Mouse (Mus musculus) cerebellum, adult (tissue): Measurements from ENCODE around the gene Aatk.
A peak's percentile ranks its signal among the peaks of the same experiment; 100 is the strongest.

Source experiments
- ATAC-seq: cut with Nextera tagmentation; 2 replicates; pipeline ENCODE4 v1.9.2; 2017; ENCODE audit warnings: mild to moderate bottlenecking, moderate library complexity, mixed read lengths; ENCODE audit not compliant: insufficient number of reproducible peaks, low FRiP score, low TSS enrichment

The Aatk gene

DNA sequence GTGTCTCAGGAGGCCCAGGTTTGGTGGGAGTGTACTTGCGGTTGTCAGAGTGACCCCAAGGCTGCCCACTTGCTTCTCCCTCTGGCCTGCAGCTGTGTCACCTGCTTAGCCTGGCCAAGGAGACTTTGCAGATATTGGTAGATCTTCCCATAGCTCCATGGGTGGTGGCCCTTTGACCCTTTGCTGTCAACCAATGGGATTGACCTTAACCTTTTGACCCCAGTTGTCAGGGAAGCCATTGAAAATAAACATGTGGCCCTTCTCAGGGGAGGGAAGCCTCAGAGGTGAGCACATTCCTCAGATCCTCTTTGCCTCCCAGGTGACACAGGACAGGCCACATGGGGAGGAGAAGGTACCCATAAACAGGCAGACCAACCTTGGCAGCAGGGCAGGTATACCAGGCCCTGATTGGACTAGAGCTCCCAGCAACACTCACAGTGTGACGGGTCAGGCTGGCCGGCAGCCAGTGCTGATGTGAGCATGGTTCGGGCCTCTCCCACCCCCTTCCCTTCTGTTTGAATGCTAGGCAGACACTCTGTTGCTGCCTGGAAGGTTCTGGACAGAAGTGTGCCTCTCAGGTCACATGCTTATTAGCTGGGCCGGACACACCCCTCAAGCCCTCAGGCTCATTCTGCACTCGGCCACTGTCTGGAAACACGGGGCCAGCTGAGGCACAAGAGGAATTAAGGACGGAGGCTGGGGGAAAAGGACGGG is 17.4 kb downstream of the Aatk start:
- ATAC-seq = 0 out of 2 replicates have a peak, but pooled peaks have one; percentile 15

DNA sequence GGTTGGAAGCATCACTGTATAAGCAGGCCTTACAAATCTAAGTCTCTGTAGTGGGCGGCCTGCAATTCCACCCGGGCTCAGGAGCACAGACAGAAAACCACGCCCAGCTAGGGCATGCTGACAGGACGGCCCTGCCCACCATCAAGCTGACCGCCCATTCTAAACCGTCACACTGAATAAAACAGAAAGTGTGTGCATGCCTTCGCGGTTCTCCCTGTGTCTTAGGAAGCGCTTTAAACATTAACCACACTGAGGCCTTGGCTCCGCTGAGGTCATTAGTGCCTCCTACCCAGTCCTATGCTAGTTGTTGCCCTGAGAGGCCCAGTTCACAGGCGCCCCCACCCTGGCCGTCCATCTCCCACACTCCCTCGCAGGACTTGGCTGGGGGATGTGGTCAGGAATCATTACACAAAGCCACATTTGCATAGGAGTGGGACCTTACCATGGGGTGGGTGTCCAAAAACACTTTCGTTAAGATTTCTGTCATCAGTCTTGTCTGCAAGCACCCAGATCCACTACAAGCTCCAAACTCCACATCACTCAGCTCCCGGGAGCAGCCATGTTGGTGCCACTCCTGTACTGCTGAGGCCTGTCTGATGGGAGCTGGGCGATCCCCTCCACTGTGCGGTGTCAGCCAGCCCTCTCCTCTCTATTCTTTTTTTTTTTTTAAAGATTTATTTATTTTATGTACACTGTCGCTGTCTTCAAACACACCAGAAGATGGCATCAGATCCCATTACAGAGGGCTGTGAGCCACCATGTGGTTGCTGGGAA is 18.5 kb downstream of the Aatk start:
- ATAC-seq = no peak

DNA sequence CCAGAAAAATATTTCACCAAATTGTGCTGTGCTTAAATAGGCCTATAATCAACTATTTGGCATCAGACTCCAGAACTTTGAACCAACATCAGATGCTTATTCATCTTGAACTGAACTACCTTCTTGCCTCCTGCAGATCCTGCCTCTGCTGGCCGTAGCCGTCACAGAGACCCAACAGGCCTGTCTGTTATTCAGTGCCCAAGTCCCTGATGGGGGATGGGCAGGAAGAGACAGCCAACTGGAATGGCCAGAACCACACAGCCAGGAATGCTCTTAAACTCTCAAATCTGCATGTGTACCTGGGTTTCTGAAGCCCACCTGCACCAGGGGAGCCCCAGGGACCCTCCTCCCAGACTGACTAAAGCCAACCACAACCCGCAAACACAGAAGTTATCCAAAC is 20.0 kb downstream of the Aatk start:
- no peak for ATAC-seq

DNA sequence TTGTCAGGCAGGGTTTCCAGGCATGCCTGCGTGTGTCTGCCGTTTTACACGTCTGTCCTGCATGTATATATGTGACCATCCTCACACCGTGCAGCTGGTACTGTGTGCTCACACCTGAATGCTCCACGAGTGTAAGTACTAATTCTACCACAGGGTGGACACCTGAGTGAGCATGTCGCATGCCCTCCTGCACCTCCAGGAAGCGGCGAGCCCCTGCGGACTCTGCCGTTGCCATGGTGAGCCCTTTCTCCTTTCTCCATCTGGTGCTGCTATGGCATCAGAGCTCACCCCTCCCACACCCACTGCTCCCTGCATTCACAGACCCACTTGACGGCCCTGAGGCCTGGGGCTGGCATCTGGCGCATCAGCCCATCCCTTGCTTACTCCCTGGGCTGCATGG is 24.1 kb downstream of the Aatk start:
- ATAC-seq = peak; percentile 63; the same call in 1 of the 2 replicates

DNA sequence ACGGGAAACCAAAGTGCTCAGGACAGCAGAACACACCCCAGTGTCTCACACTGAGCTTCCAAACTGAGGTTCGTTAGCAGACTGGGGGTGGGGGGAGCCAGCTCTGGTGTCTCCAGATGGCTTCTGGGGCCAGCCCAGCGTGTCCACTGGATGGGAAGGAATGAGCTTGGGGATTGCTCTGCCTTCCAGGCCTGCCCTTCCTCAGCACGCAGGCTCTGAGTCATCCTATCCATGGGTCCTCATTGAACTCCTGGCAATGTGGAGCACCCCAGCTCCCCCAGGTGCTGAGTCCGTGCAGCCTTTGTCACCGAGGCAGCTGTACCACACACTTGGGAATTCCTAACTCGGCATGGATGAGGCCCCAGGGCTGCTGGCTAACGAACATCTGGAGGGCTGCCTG is 24.8 kb downstream of the Aatk start:
- peak; percentile 38; the same call in 1 of the 2 replicates for ATAC-seq

DNA sequence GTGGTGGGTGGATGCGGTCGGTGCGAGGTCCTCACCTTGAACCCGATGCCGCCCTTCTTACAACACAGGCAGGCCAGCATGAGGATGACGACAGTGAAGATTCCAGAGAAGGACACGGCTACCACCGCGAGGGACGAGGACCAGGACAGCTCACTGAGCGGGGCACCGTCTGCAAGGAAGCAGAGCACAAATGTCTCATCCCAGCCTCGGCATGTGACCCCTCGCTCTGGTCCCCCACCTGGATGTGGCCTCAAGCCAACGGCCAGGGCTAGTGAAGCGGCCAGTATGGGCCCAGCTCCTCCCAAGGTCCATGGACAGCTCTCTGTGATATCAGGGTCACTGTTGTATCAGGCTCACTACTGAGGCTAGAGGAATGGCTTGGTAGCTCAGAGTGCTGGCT is 25.6 kb downstream of the Aatk start:
- no peak for ATAC-seq

DNA sequence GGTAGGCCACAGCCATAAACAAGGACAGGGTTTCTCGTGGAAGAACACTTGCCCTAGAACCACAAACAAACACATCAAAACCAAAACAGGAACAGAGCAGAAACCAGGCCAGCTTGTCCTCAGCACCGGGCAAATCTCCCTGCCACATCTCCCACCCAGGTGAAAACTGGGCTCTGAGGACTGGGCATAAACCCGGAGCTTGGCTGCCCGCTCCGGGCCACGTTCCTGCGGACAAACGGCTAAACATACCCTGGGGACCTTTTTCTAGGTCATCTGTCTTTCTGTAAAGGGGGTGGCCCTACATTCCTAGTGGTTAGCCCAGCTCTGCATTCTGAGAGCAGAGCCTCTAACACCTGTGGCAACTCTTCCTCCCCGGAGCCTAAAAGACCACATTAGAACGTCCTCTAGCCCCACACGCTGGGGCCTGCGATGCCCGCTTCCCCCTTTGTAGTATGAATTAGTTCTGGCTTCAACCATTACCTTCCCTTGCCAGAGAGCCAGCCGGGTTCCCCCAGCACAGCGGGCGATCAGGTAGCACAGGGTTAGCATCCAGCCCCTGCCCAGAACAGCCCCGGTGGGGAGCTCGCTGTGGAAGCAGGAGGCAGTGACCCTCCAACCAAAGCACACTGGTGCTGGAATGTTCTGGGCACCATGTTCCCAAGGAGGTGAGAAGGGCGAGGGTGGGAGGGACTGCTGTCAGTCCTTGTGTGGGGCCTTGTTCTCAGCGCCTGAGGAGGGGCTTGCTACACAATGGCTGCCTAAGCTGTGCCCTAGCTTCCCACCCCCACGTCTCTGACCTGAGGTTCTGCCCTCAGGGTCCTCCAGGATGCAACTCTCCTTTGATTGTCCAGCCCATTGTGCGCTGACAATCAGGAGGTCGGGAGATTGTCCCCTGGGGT is 27.2 kb downstream of the Aatk start:
- ATAC-seq = no peak

DNA sequence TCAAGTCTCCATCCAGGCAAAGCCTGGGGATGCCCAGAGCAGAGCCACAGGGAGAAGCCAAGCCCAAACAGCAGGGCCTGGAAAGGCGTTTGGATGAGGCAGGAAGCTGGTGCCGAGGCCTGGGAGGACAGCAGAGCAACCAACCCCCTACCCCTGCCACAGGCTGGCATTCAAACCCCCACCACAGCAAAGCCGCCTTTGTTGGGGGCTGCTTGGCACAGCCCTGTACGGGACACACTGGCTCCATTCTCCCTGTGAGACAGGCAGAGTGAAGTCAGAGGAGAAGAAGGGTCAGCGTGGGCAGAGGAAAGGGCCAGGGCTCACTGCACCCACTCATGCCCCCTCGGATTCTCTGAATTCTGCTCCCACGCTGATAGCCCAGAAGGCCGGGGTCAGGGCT is 30.0 kb downstream of the Aatk start:
- ATAC-seq = no peak

DNA sequence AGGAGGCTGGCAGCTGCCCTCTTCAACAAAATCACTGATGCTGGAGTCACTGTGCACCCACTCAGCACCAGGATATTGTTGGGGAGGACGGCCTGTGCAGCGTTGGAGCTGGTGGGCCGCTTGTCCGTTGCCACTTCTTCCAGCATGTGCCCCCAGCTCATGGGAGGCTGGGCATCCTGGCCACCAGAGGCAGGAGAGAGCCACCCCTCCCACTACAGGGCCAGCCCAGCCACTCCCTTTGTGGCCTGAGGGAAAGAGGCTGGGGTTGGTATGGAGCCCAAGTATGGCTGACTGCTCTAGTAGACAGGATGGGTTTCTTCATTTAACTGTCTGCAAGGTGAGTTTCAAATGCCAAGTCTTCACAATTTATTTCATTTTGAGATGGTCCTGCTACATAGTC is 32.2 kb downstream of the Aatk start:
- ATAC-seq = no peak

DNA sequence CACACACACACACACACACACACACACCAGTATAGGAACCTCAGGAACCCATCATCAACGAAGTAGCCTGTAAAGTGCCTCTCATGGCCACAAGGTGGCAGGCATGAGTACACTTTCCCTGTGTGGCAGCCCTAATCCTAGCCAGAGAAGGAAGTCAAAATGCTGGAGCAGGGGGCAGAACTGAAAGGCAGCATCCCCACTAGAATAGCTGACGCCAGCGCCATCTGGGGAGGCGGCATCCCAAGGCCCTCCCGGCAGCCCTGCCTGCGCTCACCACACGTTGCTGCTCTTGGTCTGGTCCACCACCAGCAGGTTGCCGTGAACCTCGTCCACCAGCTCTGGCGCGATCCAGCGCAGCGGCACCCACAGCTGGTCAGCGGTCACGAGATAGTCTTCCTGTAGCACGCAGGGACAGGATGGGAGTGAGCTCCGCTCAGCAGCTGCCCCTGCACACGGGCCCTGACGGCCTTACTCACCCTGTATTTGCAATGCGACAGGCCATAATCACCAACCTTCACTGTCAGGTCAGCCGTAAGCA is 33.7 kb downstream of the Aatk start:
- peak; percentile 65 for ATAC-seq

DNA sequence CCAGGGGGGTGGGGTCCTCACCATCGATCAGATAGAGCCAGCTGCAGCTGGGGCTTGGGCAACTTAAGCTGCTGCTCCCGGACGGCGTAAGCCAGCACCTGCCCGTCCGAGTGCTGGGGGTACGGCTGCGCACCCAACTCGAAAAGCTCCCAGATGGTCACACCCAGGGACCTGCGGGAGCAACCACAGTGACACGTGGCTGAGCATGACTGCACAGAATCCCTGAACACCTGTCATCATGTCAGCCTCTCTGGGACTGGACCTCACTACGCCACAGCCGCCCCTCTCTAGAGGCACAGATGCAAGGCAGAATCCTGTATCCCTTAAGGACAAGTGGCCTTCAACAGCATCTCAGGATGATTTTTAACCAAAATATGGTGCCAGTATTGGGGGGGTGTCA is 34.3 kb downstream of the Aatk start:
- no peak for ATAC-seq

DNA sequence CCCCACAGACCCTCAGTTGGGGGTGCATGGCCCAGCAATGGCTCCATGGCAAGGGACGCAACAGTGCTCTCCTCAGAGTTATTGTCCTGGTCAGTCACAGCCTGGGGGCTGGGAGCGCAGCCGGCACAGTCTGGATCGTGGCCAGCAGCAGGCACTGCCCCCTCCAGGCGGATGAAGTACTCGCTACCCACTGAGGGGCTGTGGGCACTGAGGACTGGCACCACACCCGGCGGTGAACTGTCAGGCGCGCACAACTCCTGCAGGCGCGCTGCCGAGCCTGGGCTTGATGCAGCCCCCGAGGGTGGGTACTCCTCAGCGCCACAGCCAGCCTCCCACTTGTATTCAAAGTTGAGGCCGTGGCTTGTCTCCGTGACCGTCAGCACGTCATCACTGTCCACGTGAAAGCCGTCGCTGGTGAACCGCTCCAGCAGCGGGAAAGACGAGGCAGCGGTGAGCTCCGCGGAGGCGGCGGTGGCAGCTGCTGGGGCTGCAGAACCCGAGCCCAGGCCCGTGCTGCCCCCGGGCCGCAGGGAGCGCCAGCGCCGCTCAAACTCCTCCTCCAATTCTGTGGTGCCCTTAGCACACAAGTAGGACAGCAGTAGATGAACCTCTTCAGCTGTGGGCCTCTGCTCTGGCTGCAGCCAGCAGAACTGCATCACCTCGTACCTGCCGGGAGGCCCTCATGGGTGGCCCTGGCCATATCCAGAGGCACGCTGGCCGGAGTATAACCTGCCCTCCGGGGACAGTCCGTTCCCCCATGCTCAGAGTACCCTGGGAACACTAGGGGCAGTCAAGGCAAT is 35.0 kb downstream of the Aatk start:
- ATAC-seq = no peak

DNA sequence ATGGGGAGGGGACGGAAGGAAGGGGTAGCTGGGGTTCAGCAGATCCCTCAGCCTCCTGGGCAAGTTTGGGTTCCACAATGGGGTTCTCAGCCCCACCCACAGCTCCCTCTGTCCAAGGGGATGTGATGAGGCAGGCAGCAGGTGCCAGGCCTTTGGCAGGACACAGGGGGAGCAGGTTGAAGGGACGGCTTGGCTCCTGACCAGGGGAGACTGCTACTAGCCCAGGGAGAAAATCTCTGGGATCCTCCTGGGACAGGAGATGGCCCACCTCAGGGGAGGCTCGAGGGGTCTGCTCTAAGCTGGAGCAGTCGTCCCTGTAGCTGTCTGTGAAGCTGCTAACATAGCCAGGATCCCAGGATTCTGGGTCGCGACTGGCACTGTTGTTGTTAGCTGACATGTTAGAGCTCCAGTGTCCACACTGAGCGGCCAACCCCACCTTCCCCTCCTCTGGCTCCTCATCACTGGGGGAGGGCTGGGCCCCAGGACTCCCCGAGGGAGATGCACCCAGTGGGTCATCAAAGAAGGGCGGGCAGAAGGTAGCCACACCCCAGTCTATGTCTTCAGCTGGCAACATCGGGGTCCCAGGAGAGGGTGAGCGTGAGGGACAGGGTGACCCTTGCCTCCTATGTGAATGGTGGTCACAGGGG is 35.7 kb downstream of the Aatk start:
- no peak for ATAC-seq

DNA sequence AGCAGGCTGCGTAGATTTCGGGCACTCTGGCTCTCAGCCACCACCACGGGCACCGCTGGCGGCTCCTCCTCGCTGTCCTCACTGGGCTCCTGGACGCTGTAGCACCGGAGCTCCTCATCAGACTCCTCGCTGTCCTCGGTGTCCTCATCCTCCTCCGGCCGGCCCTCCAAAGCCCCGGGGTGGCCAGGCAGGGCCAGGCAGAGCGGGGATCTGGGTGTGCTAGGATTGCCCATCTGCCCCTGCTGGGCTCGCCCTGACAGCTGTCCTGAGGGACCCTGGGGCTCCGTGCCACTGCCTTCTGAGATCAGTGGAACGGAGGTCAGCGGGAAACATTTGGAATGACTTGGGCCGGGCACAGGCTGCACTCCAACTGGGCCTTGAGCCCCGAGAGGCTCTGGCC is 37.0 kb downstream of the Aatk start:
- no peak for ATAC-seq

DNA sequence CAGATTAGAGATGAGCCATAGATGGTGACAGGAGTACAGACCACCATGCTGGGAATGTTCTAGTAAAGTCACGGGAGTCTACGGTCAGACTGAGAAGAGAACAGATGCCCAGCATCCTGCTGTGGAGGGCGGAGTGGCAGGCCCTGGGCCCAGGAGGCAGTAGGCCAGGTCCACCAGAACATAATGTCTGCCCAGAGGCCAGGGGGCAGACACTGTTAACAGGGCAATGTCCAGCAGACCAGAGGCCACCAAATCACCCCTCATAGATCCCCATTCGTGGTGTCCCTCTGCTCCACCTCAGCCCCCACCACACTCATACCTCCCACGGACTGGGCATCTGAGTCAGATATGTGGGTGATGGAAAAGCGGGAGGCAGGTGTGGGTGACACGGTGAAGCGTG is 38.0 kb downstream of the Aatk start:
- no peak for ATAC-seq

DNA sequence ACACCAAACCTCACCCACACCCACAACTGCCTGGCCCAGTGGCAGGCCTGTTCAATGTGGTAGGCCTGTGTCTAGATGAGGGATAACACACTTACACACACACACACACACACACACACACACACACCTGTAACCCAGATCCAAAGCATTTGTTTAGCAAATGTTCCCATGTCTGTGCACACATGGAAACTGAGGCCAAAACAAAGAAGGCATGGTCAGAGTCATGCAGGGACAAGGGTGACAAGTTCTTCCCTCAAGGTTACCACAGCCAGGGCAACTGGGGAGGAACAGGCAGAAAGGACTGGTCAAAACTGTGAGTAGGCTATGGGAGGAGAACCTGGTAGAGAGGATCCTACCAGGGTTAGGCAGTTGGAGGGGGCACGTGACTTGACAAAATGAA is 38.5 kb downstream of the Aatk start:
- ATAC-seq = no peak

DNA sequence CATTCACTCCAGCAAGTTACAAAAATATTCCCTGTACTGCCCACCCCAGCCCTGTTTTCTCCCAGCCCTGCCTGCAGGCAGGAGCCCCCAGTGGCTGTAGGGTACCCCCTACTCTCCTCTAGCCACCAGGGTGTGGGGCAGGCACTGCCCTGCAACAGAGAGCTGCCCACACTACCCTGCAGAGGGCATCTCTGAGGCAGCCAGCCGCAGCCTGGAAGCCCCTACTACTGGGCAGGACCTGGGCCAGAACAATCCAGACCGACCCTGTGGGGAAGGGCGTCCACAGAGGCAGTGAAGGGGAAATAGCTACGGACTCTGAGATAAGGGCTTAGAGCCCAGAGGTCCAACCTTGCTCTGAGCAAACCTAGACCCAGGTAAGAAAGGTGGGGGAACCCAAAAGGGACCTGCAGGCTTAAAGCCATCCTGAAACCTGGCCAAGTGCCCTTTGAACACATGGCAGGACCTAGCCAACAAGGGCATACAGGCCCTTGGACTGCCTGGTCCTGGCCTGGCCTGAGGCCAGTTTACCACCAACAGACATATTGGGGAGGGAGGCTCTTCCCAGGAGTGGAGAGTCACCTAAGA is 39.4 kb downstream of the Aatk start:
- ATAC-seq = no peak

DNA sequence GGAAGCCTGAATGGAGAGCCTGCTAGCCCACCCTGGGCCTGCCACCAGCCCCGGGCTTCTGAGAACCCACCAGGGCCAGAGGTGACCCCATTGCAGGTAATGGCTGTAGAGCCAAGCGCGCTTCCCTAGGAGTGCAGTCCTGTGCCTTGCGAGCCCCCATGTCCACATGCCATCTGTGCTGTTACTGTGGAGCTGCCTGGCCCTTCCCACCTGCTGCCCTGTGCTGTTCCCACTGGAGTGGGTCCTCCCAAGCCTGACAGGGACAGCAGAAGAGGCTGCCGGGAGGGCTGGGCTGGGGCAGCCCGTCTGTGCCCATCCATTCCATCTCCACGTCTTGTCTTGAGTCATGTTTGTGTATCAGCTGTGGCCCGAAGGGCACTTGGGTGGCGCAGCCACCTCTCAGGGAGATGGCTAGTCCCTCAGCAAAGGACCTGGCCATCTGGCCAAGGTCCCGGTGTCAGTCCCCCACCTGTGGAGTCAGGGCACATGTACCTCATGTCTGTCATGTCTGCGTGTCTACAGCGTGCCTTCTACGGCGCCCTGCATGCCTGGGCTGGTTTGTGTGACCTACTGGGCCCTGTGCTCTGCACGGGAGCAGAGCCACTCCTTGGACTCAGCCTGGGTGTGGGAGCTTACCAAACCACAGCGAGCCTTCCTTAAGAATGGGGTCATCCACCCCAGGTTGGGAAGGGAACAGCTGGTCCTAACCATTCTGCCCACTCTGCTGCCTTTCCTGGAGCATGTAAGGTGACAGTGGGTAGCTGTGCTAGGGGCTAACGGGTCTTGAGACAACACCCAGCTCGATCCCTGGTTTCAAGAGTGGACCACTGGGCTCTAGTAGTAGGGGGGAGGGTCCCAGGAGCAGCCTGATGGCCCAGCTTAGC is 41.3 kb downstream of the Aatk start:
- no peak for ATAC-seq
